Mouse (Mus musculus): ENCODE results near the gene Pate1.

The Pate1 gene

GRCm38 (mm10) chr9:35687013-35687412 is at the start of gene Pate1:
TSS of gene Pate1 (minus strand) at chr9:35687390.
- no peak for DNase-seq (ENCODE audit: low read depth, low spot score)

DNA sequence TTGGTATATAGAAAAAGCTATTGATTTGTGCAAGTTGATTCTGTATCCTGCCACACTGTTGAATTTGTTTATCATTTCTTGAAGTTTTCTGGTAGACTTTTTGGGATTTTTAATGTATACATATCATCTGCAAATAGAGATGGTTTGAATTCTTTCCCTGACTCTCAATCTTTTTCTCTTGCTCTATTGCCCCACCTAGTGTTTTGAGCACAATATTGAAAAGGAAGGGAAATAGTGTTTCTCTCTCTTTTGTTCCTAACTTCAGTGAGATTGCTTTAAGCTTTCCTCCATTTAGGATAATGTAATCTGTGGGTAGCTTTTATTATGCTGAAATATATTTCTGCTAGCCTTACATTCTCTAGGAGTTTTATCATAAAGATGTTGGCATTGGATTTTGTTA is 20.1 kb upstream of the Pate1 start:
- DNase-seq (ENCODE audit: low read depth, low spot score): no peak

DNA sequence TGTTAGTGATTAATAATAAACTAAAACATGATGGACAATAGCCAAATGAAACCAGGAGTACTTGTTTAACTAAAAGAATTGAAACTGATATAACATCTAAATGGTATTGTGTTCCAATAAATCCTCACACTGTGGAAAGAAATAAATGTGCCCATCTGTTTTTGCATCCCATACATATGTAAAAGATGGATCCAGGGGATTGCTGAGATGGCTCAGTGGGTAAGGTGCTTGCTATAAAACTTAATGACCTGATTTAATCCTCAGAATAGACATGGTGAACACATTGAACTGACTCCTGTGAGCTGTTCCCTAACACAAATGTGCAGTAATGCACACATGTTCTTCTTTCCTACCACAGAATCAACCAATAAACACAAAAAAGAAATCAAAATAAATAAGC is 4.7 kb upstream of the Pate1 start:
- no peak for DNase-seq (ENCODE audit: low read depth, low spot score)

GRCm38 (mm10) chr9:35673557-35673956 is 13.6 kb downstream of the Pate1 start:
- DNase-seq (ENCODE audit: low read depth, low spot score): no peak

DNA sequence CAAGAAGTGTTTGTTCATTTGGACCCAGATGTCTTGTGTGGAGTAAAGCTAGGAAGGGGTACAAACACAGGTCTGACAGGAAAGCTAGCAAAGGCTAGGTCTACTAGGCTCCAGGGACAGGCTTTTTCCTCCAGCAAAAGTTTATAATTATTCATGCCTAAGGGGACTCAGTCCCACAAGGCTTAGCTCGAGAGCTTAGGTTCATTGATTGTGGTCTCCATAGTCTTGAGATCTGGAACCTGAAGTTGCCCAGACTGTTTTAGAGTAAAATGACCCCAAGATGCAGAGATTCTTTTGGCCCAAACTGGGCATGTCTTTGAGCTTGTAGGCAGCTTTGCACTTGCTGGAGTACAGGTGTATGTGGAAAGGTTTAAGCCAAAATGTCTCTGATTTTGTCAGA is 39.1 kb downstream of the Pate1 start, which contains the start of gene Pate3:
TSS of gene Pate3 (minus strand) at position 101 of the 400 bp plus-strand sequence.
- no peak for DNase-seq (ENCODE audit: low read depth, low spot score)

Measured in ES-CJ7 (cell line).